Mouse (Mus musculus) embryonic facial prominence, embryonic 10.5 days (tissue): Measurements from ENCODE around the gene Dnmt3a. TPM values are rescaled to one million over a fixed set of nuclear protein-coding genes. Genes with fewer than 3 reads are reported as not detected.
A peak's percentile ranks its signal among the peaks of the same experiment; 100 is the strongest.

Experiments
- DNase-seq: peaks from one replicate; pipeline ENCODE4 v3.0.0-alpha.2; 2017; ENCODE audit warnings: low spot score
- H3K27ac ChIP-seq: fragments of 300-500 bp; sonication (generic); replicated peaks from 2 replicates; pipeline ENCODE4 v1.5.1; 2016; ENCODE audit warnings: mild to moderate bottlenecking
- H3K27me3 ChIP-seq: fragments of 300-500 bp; sonication (generic); replicated peaks from 2 replicates; pipeline ENCODE4 v1.6.1; 2016; ENCODE audit warnings: low read depth, mild to moderate bottlenecking; ENCODE audit not compliant: poor library complexity, severe bottlenecking
- H3K36me3 ChIP-seq: fragments of 300-500 bp; sonication (generic); replicated peaks from 2 replicates; pipeline ENCODE4 v1.6.1; 2016; ENCODE audit warnings: mild to moderate bottlenecking, moderate library complexity
- H3K4me1 ChIP-seq: fragments of 300-500 bp; sonication (generic); 2 replicates; pipeline ENCODE4 v1.6.1; 2016
- H3K4me3 ChIP-seq: fragments of 300-500 bp; sonication (generic); 2 replicates; pipeline ENCODE4 v1.5.1; 2016; ENCODE audit warnings: mild to moderate bottlenecking, moderate library complexity
- H3K9me3 ChIP-seq: fragments of 300-500 bp; sonication (generic); 2 replicates; pipeline ENCODE4 v1.6.1; 2016; ENCODE audit warnings: mild to moderate bottlenecking
- WGBS: fragments of 180-500 bp; shearing (Covaris S2); methylation state at CpG from one replicate; pipeline ENCODE4 v1.1.7; 2016; 5-methylcytosine and 5-hydroxymethylcytosine counted together
- polyA plus RNA-seq: library from polyadenylated mRNA; unstranded; fragments of >200 nt; fragmentation: Nextera tagmentation; extraction: Ambion mirVana; gene quantifications from 2 replicates; pipeline ENCODE4 v1.2.1, GENCODE M21; 2016

The Dnmt3a gene
- polyA plus RNA-seq, 1 experiment from 2014 or later: 179 TPM

DNA sequence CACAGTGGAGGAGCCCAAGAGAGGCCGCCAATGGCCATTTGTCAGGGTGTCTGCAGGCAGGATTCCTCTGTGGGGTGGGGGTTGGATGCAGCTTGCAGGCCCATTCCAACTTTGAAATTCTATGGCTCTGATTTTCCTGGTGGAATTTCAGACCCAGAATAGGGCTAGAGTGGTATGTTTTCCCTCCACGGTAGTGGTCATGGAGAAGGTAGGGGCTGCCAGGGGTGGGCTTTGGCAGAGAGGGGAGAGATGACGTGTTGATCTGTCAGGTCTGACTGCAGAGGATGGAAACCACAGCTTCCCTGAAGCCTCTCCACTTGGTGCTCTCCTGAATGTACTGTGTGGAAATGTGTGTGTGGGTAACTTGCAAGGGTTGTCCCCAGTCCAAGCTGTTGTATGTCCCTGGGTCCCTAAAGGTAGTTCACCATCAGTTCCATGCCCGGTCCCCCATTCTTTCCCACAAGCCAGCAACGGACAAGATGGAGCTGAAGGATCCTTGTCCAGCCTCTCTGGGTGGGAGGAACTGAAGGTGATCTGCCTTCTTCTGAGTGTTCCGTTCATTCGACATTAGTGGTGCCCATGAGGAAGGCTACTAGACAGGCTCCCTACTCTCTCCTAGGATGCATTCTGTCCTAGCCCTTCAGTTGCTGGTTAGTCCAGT is 3.8 kb downstream of the Dnmt3a start:
- WGBS: 72% methylated on average over 7 of the region's 7 CpGs
- DNase-seq: no peak
- Histone ChIP-seq H3K27ac (no peak overlapping the region), H3K36me3 (no peaks in the 10 kb centered on the region), H3K4me3 (0 out of 2 replicates have a peak overlapping the region, but pooled peaks have one; percentile 81), H3K27me3 (peaks cover 59% of the 10 kb centered on the region), H3K4me1 (peaks cover 64% of the 10 kb centered on the region), H3K9me3 (no peaks in the 10 kb centered on the region)

DNA sequence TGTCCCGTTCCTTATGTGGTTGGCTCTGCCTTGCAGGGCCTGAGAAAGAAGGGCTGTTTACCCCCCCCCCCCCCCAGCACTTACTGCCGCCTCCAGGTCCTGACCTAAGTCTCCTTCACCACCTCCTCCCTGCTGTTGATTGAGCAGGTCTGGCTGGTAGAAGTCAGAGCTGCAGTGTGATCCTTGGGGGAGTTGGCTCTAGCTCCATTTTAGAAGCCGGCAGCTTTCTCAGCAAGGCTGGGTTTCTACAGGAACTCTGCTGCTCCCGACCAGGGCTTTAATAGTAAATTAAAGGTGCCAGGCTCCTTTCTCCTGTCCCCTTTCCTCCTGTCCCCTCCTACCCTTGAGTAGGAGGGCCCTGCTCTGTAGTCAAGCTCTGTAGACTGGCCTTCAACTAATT is 4.6 kb downstream of the Dnmt3a start:
- 49% methylated on average over 4 of the region's 4 CpGs for WGBS
- Histone ChIP-seq H3K4me1 (peaks cover 64% of the 10 kb centered on the region), H3K4me3 (peak overlapping the region; percentile 9; the same call in 1 of the 2 replicates), H3K36me3 (no peaks in the 10 kb centered on the region; the same call in 1 of the 2 replicates), H3K9me3 (no peaks in the 10 kb centered on the region), H3K27ac (no peak overlapping the region), H3K27me3 (peaks cover 57% of the 10 kb centered on the region)
- DNase-seq: no peak

- peak overlapping the region; percentile 49; the same call in 1 of the 2 replicates for H3K27ac ChIP-seq
- WGBS: 37% methylated on average over 5 of the region's 5 CpGs
- H3K36me3 ChIP-seq: no peaks in the 10 kb centered on the region; the same call in 1 of the 2 replicates
- no peaks in the 10 kb centered on the region for H3K9me3 ChIP-seq
- peaks cover 46% of the 10 kb centered on the region for H3K27me3 ChIP-seq
- no peak for DNase-seq
- H3K4me1 ChIP-seq: peaks cover 53% of the 10 kb centered on the region
- no peak overlapping the region for H3K4me3 ChIP-seq
These were observed 5.8 kb downstream of the Dnmt3a start for GRCm38 (mm10) chr12:3811596-3811995.

- Histone ChIP-seq H3K36me3 (no peaks in the 10 kb centered on the region; the same call in 1 of the 2 replicates), H3K27me3 (peaks cover 46% of the 10 kb centered on the region), H3K9me3 (no peaks in the 10 kb centered on the region), H3K4me1 (peaks cover 53% of the 10 kb centered on the region), H3K4me3 (no peak overlapping the region), H3K27ac (no peak overlapping the region)
- DNase-seq: no peak
- WGBS: 58% methylated on average over 6 of the region's 6 CpGs
These were observed 6.4 kb downstream of the Dnmt3a start for GRCm38 (mm10) chr12:3812251-3812650.

GRCm38 (mm10) chr12:3813138-3813537 is 7.3 kb downstream of the Dnmt3a start:
- Histone ChIP-seq H3K27ac (no peak overlapping the region), H3K4me1 (peaks cover 48% of the 10 kb centered on the region), H3K27me3 (peaks cover 38% of the 10 kb centered on the region), H3K36me3 (no peaks in the 10 kb centered on the region; the same call in 1 of the 2 replicates), H3K9me3 (no peaks in the 10 kb centered on the region), H3K4me3 (no peak overlapping the region)
- no peak for DNase-seq
- 90% methylated on average over 8 of the region's 8 CpGs for WGBS

DNA sequence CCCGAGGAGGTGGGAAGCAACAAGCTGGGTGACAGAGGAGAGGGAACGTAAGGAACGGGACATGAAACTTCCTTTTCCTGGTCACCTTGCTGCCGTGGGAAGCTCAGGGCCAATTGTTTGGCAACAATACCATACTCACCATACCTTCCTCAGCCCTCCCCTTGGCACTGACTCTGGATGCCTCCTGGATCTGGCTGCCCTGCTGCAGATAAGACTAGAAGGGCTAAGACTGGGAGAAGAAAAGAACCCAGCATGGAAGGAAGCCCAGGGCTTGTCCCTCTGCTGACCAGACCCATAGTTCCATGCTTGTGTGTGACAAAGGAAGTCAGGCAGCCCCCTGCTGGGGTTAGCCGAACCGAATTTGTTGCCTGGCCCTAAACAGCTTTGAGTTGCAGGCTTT is 9.6 kb downstream of the Dnmt3a start:
- Histone ChIP-seq H3K36me3 (no peaks in the 10 kb centered on the region; the same call in 1 of the 2 replicates), H3K4me3 (no peak overlapping the region), H3K27ac (no peak overlapping the region), H3K9me3 (no peaks in the 10 kb centered on the region), H3K4me1 (peaks cover 37% of the 10 kb centered on the region), H3K27me3 (peaks cover 16% of the 10 kb centered on the region)
- 50% methylated on average over 6 of the region's 6 CpGs for WGBS
- no peak for DNase-seq

DNA sequence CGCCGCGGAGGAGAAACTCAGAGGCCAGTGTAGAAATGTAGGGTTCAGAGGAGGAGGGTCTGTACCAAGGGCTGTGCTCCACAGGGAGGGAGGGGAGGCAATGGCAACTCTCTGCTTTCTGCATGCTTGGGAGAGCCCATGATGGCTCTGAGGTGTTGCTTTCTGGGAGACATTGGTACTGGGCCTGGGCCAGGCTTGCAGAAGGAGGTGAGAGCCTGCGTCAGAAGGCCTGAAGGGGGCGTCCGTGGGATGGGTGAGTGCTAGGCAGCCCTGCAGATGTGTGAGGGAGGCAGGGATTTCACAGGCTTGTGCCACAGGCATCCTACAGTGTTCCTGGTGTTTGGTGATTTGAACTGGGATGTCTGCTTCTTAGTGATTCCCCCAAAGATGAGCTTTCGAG is 11.2 kb downstream of the Dnmt3a start:
- 60% methylated on average over 7 of the region's 7 CpGs for WGBS
- H3K36me3 ChIP-seq: no peaks in the 10 kb centered on the region; the same call in 1 of the 2 replicates
- H3K27ac ChIP-seq: no peak overlapping the region
- H3K4me3 ChIP-seq: no peak overlapping the region
- H3K9me3 ChIP-seq: no peaks in the 10 kb centered on the region
- H3K4me1 ChIP-seq: peaks cover 23% of the 10 kb centered on the region
- DNase-seq: no peak
- peaks cover 6% of the 10 kb centered on the region for H3K27me3 ChIP-seq

DNA sequence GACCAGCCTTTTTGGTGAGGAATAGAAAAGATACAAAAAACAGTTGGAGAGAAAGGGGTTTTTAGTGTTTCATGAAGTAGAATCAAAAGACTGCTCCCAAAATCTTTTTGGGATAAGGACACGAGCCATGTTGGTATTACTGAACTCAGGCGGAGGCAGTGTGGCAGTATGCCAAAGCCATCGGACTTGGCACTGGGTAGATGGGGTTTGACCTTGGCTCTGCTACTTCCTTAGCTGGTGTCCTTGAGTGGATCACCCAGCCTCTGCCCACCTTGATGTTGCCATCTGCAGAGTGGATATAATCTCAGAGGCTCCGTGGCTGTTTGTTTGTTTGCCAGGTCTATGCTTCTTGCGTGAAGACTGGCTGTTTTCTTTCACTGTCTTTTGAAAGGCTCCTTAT is 11.8 kb downstream of the Dnmt3a start:
- 90% methylated on average over 5 of the region's 5 CpGs for WGBS
- Histone ChIP-seq H3K27me3 (peaks cover 6% of the 10 kb centered on the region), H3K27ac (no peak overlapping the region), H3K36me3 (no peaks in the 10 kb centered on the region; the same call in 1 of the 2 replicates), H3K9me3 (no peaks in the 10 kb centered on the region), H3K4me3 (no peak overlapping the region), H3K4me1 (peaks cover 18% of the 10 kb centered on the region)
- no peak for DNase-seq

DNA sequence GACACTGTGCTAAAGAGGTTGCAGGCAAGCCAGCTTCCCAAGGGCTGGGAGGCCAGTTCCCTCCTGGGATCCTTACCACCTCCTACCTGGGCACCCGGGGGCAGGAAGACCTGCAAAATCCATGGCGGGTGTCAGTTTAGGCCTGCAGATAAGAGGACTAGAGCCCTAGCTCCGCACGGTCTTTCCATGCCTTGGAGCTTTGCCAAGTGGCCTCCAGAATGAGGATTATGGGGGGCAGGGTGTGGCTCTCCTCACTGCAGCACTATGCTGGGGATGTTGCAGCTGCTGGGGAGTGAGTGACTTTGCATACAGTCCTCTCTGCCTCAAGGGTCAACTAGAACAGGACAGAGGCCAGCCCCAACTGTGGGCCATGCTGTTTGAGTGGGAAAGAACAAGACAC is 14.1 kb downstream of the Dnmt3a start:
- no peak for DNase-seq
- no peak overlapping the region; the same call in 1 of the 2 replicates for H3K27ac ChIP-seq
- 84% methylated on average over 4 of the region's 4 CpGs for WGBS
- no peaks in the 10 kb centered on the region for H3K9me3 ChIP-seq
- no peak overlapping the region for H3K4me3 ChIP-seq
- H3K27me3 ChIP-seq: peaks cover 6% of the 10 kb centered on the region
- H3K4me1 ChIP-seq: peaks cover 23% of the 10 kb centered on the region
- H3K36me3 ChIP-seq: no peaks in the 10 kb centered on the region; the same call in 1 of the 2 replicates

- Histone ChIP-seq H3K4me3 (no peak overlapping the region), H3K27me3 (no peaks in the 10 kb centered on the region; the same call in 1 of the 2 replicates), H3K4me1 (peaks cover 30% of the 10 kb centered on the region), H3K36me3 (0 out of 2 replicates have a peak, but pooled peaks cover 2% of the 10 kb centered on the region), H3K9me3 (no peaks in the 10 kb centered on the region), H3K27ac (no peak overlapping the region)
- no peak for DNase-seq
- WGBS: 76% methylated on average over 5 of the region's 5 CpGs
These were observed 17.6 kb downstream of the Dnmt3a start for GRCm38 (mm10) chr12:3823408-3823807.

GRCm38 (mm10) chr12:3824906-3825713 is 19.3 kb downstream of the Dnmt3a start:
- no peaks in the 10 kb centered on the region; the same call in 1 of the 2 replicates for H3K27me3 ChIP-seq
- 80% methylated on average over 5 of the region's 5 CpGs for WGBS

GRCm38 (mm10) chr12:3825714-3826080 is 19.9 kb downstream of the Dnmt3a start:
- DNase-seq: no peak
- H3K4me1 ChIP-seq: peaks cover 17% of the 10 kb centered on the region
- 58% methylated on average over 12 of the region's 12 CpGs for WGBS
- H3K27me3 ChIP-seq: no peaks in the 10 kb centered on the region
- H3K4me3 ChIP-seq: 0 out of 2 replicates have a peak overlapping the region, but pooled peaks have one; percentile 8
- H3K9me3 ChIP-seq: no peaks in the 10 kb centered on the region
- H3K36me3 ChIP-seq: 0 out of 2 replicates have a peak, but pooled peaks cover 2% of the 10 kb centered on the region
- H3K27ac ChIP-seq: no peak overlapping the region

More at GRCm38 (mm10) chr12:3824906-3825713, 19.3 kb downstream of the Dnmt3a start:
- Histone ChIP-seq H3K4me3 (no peak overlapping the region), H3K9me3 (no peaks in the 10 kb centered on the region), H3K36me3 (0 out of 2 replicates have a peak, but pooled peaks cover 2% of the 10 kb centered on the region), H3K4me1 (peaks cover 22% of the 10 kb centered on the region), H3K27ac (no peak overlapping the region)
- DNase-seq: no peak
